Mouse (Mus musculus): Measurements from ENCODE around the gene Wdr92. TPM values are rescaled to one million over a fixed set of nuclear protein-coding genes. Genes with fewer than 3 reads are reported as not detected.

Gene Wdr92
- polyA plus RNA-seq, 1 experiment: 9.0 TPM

GRCm38 (mm10) chr11:17248715-17249114 is 66.8 kb downstream of the Wdr92 start:
- no peak for TF ChIP-seq POLR2A (IDR thresholded peaks at IDR 0.05; ENCODE audit: control insufficient read depth, low read depth, low read length)
- no peak for TF ChIP-seq CTCF (IDR thresholded peaks at IDR 0.05; ENCODE audit: control insufficient read depth, insufficient read depth, insufficient replicate concordance, low read depth, low read length)

DNA sequence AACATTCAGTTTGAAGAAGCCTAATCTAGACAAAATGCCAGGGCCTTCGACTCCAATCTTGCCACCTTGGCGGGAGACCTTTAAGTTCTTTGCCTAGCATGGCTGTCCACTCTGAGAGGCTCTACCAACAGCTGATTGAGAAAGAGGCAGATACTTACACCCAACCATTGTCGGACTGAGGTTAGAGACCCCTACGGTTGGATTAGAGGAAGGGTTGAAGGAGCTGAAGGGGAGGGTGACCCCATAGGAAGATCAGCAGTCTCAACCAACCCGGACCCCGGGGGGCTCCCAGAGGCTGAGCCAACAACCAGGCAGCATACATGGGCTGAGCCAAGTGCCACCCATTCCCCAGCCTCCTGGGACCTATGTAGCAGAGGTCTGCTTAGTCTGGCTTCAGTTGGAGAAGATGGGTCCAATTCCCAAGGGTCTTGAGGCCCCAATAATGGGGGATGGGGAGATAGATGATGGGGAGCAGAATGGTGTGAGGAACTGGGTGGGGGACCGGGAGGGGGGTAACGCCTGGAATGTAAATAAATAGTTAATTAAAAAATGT is 75.0 kb downstream of the Wdr92 start:
- H3K36me3 ChIP-seq (ENCODE audit: control insufficient read depth, insufficient read depth, low read length): no peaks in the 10 kb centered on the region
- TF ChIP-seq CTCF (IDR thresholded peaks at IDR 0.05; ENCODE audit: control insufficient read depth, insufficient read depth, insufficient replicate concordance, low read depth, low read length) (no peak), POLR2A (IDR thresholded peaks at IDR 0.05; ENCODE audit: control insufficient read depth, low read depth, low read length) (no peak)
- H3K27me3 ChIP-seq (ENCODE audit: control insufficient read depth, insufficient read depth, low read length): no peaks in the 10 kb centered on the region
- H3K4me3 ChIP-seq (ENCODE audit: control insufficient read depth, low read depth, low read length): peak overlapping the region; percentile 52
- H3K4me1 ChIP-seq (ENCODE audit: control insufficient read depth, insufficient read depth, low read length): peaks cover 7% of the 10 kb centered on the region
- H3K27ac ChIP-seq (ENCODE audit: control insufficient read depth, insufficient read depth, low read depth, low read length): no peak overlapping the region

More at GRCm38 (mm10) chr11:17248715-17249114, 66.8 kb downstream of the Wdr92 start:
- Histone ChIP-seq H3K36me3 (ENCODE audit: control insufficient read depth, insufficient read depth, low read length) (no peaks in the 10 kb centered on the region), H3K27me3 (ENCODE audit: control insufficient read depth, insufficient read depth, low read length) (no peaks in the 10 kb centered on the region), H3K27ac (ENCODE audit: control insufficient read depth, insufficient read depth, low read depth, low read length) (no peak overlapping the region), H3K4me1 (ENCODE audit: control insufficient read depth, insufficient read depth, low read length) (no peaks in the 10 kb centered on the region), H3K4me3 (ENCODE audit: control insufficient read depth, low read depth, low read length) (no peak overlapping the region)

- Histone ChIP-seq H3K27ac (ENCODE audit: control insufficient read depth, insufficient read depth, low read depth, low read length) (peak within 1 kb of the TSS; percentile 93), H3K4me1 (ENCODE audit: control insufficient read depth, insufficient read depth, low read length) (peaks cover 7% of the 10 kb centered on the region)
Observed at GRCm38 (mm10) chr11:17257443-17257842, 75.5 kb downstream of the Wdr92 start, which contains the start of gene C1d. Gene C1d, plus strand, starts transcription at chr11:17257579.

DNA sequence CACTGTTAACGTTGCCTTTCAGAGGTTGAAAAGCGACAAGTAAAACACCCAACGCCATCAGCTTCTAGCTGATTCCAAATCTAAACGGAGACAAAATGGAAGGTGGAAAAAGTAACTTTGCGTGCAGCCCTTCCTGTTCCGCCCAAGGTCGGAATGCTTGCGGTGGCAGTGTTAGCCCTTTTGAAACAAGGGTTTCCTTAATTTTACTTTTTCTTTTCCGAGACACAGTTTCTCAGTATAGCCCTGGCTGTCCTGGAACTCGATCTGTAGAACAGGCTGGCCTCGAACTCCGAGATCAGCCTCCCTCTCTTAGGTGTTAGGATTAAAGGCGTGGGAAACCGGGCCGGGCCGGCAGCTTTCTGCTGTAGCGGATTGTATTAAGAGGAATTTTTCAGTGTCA is 76.0 kb downstream of the Wdr92 start:
- Histone ChIP-seq H3K27ac (ENCODE audit: control insufficient read depth, insufficient read depth, low read depth, low read length) (peak overlapping the region; percentile 93), H3K4me1 (ENCODE audit: control insufficient read depth, insufficient read depth, low read length) (peaks cover 7% of the 10 kb centered on the region), H3K36me3 (ENCODE audit: control insufficient read depth, insufficient read depth, low read length) (no peaks in the 10 kb centered on the region), H3K27me3 (ENCODE audit: control insufficient read depth, insufficient read depth, low read length) (no peaks in the 10 kb centered on the region), H3K4me3 (ENCODE audit: control insufficient read depth, low read depth, low read length) (peak overlapping the region; percentile 97)
- TF ChIP-seq CTCF (IDR thresholded peaks at IDR 0.05; ENCODE audit: control insufficient read depth, insufficient read depth, insufficient replicate concordance, low read depth, low read length) (no peak), POLR2A (IDR thresholded peaks at IDR 0.05; ENCODE audit: control insufficient read depth, low read depth, low read length) (no peak)

More at GRCm38 (mm10) chr11:17257443-17257842, 75.5 kb downstream of the Wdr92 start, which contains the start of gene C1d:
- Histone ChIP-seq H3K36me3 (ENCODE audit: control insufficient read depth, insufficient read depth, low read length) (no peaks in the 10 kb centered on the region), H3K27me3 (ENCODE audit: control insufficient read depth, insufficient read depth, low read length) (no peaks in the 10 kb centered on the region), H3K4me3 (ENCODE audit: control insufficient read depth, low read depth, low read length) (peak within 1 kb of the TSS; percentile 97)
- TF ChIP-seq POLR2A (IDR thresholded peaks at IDR 0.05; ENCODE audit: control insufficient read depth, low read depth, low read length) (peak; percentile 84), CTCF (IDR thresholded peaks at IDR 0.05; ENCODE audit: control insufficient read depth, insufficient read depth, insufficient replicate concordance, low read depth, low read length) (0 out of 2 replicates have a peak, but pooled peaks have one; percentile 2)

DNA sequence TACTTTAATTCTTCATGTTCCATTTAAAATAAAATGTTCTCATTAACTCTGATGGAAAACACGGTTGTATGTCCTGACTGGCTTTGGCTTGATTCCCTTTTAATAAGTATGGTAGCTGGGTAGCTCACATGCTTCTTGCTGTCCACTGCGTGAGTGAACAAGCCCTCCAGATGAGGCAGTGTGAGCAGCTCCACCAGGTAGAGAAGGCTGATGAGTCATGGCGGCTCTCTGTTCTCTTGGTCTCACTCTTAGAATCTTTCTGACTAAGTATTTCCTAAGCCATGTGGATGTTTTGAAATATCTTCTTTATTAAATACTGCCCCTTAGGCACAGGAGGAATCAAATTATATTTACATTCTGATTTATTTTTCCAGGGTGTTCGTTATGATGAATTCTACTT is 85.3 kb downstream of the Wdr92 start:
- no peaks in the 10 kb centered on the region for H3K4me1 ChIP-seq (ENCODE audit: control insufficient read depth, insufficient read depth, low read length)
- no peak overlapping the region for H3K27ac ChIP-seq (ENCODE audit: control insufficient read depth, insufficient read depth, low read depth, low read length)
- no peaks in the 10 kb centered on the region; the same call in 1 of the 2 replicates for H3K36me3 ChIP-seq (ENCODE audit: control insufficient read depth, insufficient read depth, low read length)
- no peak overlapping the region for H3K4me3 ChIP-seq (ENCODE audit: control insufficient read depth, low read depth, low read length)
- TF ChIP-seq POLR2A (IDR thresholded peaks at IDR 0.05; ENCODE audit: control insufficient read depth, low read depth, low read length) (no peak), CTCF (IDR thresholded peaks at IDR 0.05; ENCODE audit: control insufficient read depth, insufficient read depth, insufficient replicate concordance, low read depth, low read length) (no peak)
- no peaks in the 10 kb centered on the region for H3K27me3 ChIP-seq (ENCODE audit: control insufficient read depth, insufficient read depth, low read length)

DNA sequence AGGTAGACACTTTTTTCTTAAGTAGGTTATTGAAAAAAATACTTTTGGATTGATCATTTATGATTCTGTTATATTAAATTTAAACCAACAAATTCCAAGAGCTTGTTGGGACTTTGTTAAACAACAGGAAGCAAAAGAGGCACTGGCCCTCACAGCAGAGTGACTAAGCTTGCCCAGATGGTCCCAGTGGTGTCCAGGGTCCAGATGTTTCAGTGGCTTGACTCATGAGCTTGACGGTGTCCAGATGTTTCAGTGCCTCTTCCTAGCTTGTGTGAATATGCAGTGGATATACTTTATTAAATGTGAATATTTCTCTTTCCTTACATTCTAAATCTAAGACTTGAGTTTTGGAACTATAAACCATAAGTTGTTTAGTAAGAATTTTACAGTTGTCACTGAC is 86.9 kb downstream of the Wdr92 start:
- TF ChIP-seq POLR2A (IDR thresholded peaks at IDR 0.05; ENCODE audit: control insufficient read depth, low read depth, low read length) (no peak), CTCF (IDR thresholded peaks at IDR 0.05; ENCODE audit: control insufficient read depth, insufficient read depth, insufficient replicate concordance, low read depth, low read length) (no peak)
- no peak overlapping the region for H3K4me3 ChIP-seq (ENCODE audit: control insufficient read depth, low read depth, low read length)
- H3K27ac ChIP-seq (ENCODE audit: control insufficient read depth, insufficient read depth, low read depth, low read length): no peak overlapping the region
- H3K27me3 ChIP-seq (ENCODE audit: control insufficient read depth, insufficient read depth, low read length): no peaks in the 10 kb centered on the region
- H3K36me3 ChIP-seq (ENCODE audit: control insufficient read depth, insufficient read depth, low read length): no peaks in the 10 kb centered on the region; the same call in 1 of the 2 replicates
- no peaks in the 10 kb centered on the region for H3K4me1 ChIP-seq (ENCODE audit: control insufficient read depth, insufficient read depth, low read length)

- TF ChIP-seq POLR2A (IDR thresholded peaks at IDR 0.05; ENCODE audit: control insufficient read depth, low read depth, low read length) (no peak), CTCF (IDR thresholded peaks at IDR 0.05; ENCODE audit: control insufficient read depth, insufficient read depth, insufficient replicate concordance, low read depth, low read length) (peak; percentile 42; the same call in 1 of the 2 replicates)
- Histone ChIP-seq H3K36me3 (ENCODE audit: control insufficient read depth, insufficient read depth, low read length) (no peaks in the 10 kb centered on the region), H3K4me1 (ENCODE audit: control insufficient read depth, insufficient read depth, low read length) (peaks cover 2% of the 10 kb centered on the region; the same call in 1 of the 2 replicates), H3K4me3 (ENCODE audit: control insufficient read depth, low read depth, low read length) (no peak overlapping the region), H3K27me3 (ENCODE audit: control insufficient read depth, insufficient read depth, low read length) (no peaks in the 10 kb centered on the region), H3K27ac (ENCODE audit: control insufficient read depth, insufficient read depth, low read depth, low read length) (no peak overlapping the region)
Observed at GRCm38 (mm10) chr11:17279959-17280358, 98.1 kb downstream of the Wdr92 start.

Other genes with a start within 250 kb of the Wdr92 start
- gene Fbxo48, start 230.7 kb upstream of the Wdr92 start, polyA plus RNA-seq (2012; rRNA removed): 0.43 and 0.81 TPM in 2 replicates
- gene Cnrip1, start 130.5 kb upstream of the Wdr92 start, polyA plus RNA-seq (2012; rRNA removed): 0.58 and 0.75 TPM in 2 replicates
- gene Plek, start 129.7 kb upstream of the Wdr92 start, polyA plus RNA-seq (2012; rRNA removed): 0.21 and 0.24 TPM in 2 replicates
- 6.2 and 7.6 TPM in 2 replicates for gene Ppp3r1, start 22.8 kb upstream of the Wdr92 start, polyA plus RNA-seq (2012; rRNA removed)
- gene Pno1, start 29.5 kb downstream of the Wdr92 start, polyA plus RNA-seq (2012; rRNA removed): 5.0 and 5.6 TPM in 2 replicates
- 11.8 and 12.4 TPM in 2 replicates for gene C1d, start 75.5 kb downstream of the Wdr92 start, polyA plus RNA-seq (2012; rRNA removed)

Data from testis, adult 2 months (tissue).